Mouse (Mus musculus): ENCODE measurements at regions not wholly inside any gene's neighbourhood (a gene's known extent, or its start where the extent isn't known, plus 50 kb on each side); places are given as distances from the start of the nearest gene placed in this dataset.

DNA sequence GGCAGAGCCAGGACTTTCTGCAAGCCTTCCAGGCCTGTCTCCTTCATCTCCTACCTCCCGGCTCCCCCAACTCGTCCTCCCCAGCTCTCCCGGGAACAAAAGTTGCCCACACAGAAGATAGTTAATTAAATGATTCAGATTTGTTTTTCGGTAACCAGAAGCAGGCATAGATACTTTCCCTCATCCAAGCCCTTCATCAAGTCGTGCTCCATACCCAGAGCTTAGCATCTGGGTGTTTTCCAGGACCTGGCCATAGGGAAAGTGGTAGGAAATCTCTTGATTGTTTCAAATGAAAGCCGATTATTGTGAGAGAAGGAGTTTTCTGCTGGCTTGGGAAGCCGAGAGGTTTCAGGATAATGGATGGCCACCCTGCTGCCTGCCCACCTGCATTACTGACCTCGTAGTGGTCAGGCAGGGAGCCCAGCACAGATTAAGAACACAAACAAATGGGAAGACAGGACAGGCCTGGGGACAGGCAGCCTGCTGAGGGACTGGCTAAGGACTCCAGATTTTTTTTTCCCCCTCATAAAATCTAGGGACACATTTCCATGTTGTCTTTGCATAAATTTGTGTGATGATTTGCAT is 142.2 kb upstream of the Cadm1 start:
- no peak for TF ChIP-seq CTCF (IDR thresholded peaks at IDR 0.05)
- no peak for TF ChIP-seq POLR2A (IDR thresholded peaks at IDR 0.05; ENCODE audit: insufficient read depth, low read depth, low read length)

Measured in heart, adult 2 months (tissue).